Mouse (Mus musculus): Measurements from ENCODE around the gene Chd1.
"Not testable (repeated sequence)": the region's sequence is repeated elsewhere in the genome, so short reads cannot be mapped to it uniquely, and the experiment has no call there.

Chd1 gene

DNA sequence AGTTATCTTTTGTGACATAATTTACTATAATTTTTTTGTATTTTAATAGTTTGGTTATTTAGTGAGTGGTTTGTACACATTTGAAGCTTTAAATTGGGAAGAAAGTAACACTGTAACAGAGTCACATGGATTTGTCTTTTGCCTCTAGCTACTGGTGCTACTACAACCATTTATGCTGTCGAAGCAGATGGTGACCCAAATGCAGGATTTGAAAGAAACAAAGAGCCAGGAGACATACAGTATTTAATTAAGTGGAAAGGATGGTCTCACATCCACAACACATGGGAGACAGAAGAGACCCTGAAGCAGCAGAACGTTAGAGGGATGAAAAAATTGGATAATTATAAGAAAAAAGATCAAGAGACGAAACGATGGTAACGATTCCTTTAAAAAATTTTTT is 26.9 kb downstream of the Chd1 start:
- DNase-seq (ENCODE audit: low read depth, low spot score) = no peak

DNA sequence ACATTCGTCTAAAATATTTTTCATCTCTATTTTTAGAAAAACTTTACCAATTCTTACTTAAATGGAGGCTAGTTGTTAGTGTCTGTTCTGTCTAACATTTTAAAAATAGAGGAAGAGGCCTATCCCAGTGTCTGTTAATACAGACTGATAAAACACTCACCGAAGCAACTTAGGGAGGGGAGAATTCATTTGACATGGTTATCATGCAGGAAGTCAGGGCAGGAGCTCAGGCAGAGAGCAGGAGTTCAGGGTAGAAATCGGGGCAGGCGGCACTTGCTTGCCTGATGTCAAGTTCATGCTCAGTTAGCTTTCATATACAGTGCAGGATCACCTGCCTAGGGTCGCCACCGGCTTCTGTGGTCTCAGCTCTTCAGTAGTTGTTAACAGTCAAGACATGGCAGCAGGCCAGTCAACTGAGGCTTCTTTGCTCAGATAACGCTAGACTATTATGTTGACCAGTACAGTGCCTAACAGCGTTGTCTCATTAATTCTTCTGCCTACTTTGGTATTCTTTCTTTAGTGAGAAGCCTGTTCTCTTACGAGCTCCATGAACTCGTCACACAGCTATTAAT is 32.7 kb downstream of the Chd1 start:
- no peak for DNase-seq (ENCODE audit: low read depth, low spot score)

DNA sequence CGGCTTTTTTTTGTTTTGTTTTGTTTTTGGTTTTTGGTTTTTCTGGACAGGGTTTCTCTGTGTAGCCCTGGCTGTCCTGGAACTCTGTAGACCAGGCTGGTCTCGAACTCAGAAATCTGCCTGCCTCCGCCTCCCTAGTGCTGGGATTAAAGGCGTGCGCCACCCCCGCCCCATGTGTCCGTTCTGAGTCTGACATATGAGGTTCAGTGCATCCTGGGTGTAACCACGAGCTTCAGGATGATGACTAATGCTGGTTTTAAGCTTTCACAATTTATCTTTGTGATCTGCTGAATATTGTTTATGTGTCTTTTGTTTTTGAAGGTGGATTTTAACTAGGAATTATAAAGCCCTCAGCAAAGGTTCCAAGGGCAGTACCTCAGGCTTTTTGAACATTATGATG is 37.1 kb downstream of the Chd1 start:
- DNase-seq (ENCODE audit: low read depth, low spot score) = no peak

DNA sequence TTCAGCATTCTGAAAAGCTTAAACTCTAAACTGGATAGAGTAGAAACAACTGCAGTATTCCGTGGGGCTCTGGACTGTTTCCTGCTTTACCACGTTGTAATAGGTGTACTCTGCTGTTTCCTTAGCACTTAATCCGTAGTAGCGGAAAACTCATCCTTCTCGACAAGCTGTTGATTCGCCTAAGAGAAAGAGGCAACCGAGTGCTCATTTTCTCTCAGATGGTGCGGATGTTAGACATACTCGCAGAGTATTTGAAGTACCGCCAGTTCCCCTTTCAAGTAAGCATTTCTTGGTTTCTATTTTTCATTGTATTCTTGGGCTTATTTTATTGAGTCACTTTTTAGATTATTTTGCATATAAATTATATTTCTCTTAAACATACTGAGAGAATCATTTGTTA is 38.2 kb downstream of the Chd1 start:
- DNase-seq (ENCODE audit: low read depth, low spot score) = no peak

DNA sequence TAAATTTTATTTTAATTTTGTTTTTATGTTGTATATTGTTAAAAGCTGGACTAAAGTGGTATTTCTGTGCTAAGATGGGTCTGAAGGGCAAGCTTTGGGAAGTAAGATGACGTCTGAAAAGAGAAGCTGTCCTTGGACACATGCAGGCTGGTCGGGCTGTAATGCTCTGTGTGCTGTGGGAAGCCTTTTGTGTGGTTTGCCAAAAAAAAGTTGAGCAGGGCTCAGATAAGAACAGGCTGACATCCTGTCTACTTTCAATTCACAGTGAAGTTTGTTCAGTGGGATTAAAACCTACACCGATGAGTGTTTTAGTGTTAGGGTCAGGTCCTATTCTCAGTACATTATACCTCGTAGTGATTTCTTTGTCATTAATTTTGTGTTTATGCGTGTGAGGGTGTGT is 38.6 kb downstream of the Chd1 start:
- DNase-seq (ENCODE audit: low read depth, low spot score) = no peak

DNA sequence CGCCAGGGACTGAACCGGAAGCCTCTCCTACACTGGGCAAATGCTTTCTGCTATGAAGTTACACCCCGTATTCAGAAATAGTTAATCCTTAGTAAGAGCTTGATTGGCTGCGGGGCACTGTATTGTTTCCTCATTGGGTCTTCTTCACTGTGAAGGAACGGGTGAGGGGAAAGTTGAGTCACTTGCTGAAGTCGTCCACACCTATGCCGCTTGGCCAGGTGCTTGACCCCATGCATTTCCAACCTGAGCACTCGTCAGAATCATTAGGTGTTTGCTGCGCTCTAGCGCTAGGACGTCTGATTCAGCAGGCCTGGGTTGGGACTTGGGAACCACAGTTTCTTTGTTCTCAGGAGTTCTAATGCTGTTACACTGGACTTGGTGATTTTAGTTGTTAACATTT is 41.9 kb downstream of the Chd1 start:
- peak; percentile 73 for DNase-seq (ENCODE audit: low read depth, low spot score)

DNA sequence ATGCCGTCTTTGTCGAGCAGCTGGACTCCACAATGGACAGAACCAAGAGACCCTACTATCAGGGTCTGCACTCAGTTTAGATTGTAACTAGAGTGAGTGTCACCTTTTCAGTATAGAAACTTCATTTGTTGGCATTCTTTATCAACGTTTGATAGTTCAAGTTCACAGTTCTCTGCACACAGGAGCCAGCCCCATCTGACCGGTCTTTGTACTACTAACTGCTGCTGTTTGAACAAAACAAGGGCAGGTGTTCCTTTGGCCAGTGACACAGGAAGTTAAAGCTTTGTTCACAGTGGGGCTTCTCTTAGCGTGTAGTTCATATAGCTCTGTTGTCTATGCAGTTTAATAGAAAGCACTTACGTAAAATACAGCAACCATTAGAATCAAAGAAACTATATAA is 43.3 kb downstream of the Chd1 start:
- DNase-seq (ENCODE audit: low read depth, low spot score) = peak; percentile 69

DNA sequence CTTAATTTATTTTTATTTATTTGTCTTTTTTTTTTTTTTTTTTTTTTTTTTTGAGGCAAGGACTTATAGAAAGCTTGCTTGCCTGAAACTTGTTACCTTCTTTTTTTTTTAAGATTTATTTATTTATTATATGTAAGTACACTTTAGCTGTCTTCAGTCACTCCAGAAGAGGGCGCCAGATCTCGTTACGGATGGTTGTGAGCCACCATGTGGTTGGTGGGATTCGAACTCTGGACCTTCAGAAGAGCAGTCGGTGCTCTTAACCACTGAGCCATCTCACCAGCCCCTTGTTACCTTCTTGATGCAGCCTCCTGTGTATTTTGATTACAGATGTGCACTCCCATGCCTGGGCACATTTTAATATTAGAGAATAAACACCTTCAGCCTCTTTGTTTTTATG is 46.5 kb downstream of the Chd1 start:
- DNase-seq (ENCODE audit: low read depth, low spot score) = not testable (repeated sequence)

DNA sequence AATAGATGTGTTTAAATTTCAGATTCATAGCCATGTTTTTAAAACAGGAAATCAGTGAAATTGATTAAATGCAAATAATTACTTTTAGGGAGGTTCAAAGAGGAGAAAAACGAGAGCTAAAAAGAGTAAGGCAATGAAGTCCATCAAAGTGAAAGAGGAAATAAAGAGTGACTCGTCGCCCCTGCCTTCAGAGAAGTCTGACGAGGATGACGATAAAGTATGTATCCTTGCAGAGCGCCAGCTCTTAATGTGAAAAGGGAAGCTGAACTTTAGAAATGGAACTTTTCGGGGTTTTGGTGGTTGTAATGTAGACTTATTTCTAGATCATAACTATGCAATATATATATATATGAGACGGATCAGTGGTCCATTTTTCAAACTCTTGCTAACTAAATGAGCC is 56.4 kb downstream of the Chd1 start:
- no peak for DNase-seq (ENCODE audit: low read depth, low spot score)

DNA sequence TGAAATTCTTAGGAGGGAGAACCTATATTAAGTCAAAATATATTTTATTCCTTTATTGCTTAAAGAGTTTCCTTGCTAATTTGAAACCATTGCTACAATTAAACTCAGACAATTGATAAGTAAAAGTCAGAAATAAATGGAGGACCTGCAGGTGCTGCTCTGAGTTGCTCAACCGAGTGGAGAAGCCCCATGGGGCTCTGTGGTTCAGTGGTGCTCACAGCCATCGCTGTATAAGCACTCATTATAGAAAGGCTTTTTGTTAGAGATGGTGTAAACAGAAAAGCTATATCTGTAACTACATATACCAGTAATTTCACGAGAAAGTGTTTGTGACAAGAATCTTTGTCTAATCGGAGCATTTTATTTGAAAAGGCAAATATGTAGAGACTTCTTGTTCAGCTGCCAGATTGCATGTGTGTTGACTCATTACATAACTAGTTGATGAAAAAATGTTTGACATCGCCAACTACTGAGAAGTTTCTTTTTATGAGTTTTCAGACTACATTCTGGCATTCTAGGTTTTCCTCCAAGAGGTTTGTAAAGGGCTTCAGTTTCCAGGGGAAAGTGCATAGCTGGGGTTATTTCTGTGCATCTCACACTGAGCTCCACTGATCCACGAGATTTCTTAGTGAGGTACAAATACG is 64.4 kb downstream of the Chd1 start:
- no peak for DNase-seq (ENCODE audit: low read depth, low spot score)

DNA sequence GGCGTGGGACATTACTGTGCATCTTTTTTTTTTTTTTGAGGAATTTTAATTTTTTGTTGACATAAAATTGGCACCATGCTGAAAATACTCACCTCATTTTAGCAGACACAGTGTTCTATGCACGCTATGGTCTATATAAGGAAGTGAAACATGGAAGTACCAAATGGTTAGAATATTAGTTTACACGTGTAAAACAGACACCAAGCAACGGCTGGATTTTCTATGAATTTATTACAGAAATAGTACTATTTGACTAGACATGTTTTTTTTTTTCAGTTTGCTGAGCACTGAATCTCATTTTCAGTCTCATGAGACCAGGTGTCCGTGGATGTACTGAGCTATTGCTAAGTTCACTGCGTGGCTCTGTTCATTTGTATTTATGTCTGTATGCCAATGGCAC is 69.2 kb downstream of the Chd1 start:
- no peak for DNase-seq (ENCODE audit: low read depth, low spot score)

DNA sequence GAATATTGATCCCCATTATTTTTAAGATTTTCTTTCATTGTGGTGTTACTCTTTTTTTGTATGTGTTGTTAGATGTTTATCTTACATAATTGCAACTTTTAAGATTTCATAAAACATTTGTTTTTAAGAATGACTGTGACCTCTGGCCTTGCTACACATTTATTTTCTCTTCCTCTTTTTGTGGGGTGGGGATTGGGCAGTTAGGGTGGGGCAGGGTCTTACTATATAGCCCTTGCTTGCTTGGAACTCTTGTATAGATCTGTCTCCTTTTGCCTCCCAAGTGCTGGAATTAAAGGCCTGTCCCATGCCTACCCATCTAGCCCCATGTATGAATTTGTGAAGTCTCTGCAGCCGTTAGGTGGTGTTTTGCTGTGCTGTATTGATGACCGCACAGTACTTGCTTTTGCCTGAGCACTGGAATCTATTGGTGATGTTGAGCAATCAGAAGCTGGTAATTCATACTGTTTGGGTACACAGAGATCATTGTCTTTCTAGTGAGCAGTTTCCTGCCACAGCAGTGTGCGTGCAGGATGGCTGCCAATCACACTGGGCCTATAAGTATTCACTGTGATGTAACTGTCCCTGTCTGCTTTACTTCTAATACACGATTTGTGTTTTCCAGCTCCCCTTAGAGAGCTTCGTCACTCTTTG is 69.9 kb downstream of the Chd1 start:
- DNase-seq (ENCODE audit: low read depth, low spot score) = no peak

DNA sequence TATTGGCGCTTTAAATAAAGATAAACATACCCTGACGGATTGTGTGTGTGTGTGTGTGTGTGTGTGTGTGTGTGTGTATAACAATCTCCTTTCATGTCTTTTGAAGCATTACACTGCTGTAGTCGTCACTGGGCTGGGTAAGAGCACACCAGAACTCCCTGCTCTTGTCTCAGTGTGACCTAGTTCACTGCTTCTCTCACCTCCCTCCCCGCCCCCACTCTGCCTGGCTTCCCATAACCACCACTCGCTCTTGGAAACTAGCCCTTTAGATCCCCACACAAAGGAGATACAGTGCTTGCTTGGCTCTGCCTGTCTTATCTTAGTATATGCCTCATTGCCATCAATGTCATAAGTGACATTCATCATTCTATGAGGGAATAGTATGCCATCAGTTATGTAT is 71.6 kb downstream of the Chd1 start:
- no peak for DNase-seq (ENCODE audit: low read depth, low spot score)

DNA sequence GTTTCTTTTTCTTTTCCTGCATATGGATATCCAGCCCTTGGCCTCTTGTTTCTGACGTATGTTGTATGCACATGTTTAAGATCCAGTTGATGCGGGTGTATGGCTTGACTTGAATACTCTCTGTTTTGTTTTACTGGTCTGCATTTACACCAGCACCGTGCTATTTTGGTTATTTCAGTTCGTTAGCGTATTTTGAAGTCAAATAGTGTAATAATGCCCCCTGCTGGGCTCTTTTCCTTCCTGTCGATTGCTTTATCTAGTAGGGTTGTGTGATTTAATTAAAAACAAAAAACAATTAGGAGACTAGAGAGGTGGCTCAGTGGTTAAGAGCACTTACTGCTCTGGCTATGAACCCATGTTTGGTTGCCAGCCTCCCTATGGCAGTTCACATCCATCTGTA is 73.2 kb downstream of the Chd1 start:
- peak; percentile 19 for DNase-seq (ENCODE audit: low read depth, low spot score)

DNA sequence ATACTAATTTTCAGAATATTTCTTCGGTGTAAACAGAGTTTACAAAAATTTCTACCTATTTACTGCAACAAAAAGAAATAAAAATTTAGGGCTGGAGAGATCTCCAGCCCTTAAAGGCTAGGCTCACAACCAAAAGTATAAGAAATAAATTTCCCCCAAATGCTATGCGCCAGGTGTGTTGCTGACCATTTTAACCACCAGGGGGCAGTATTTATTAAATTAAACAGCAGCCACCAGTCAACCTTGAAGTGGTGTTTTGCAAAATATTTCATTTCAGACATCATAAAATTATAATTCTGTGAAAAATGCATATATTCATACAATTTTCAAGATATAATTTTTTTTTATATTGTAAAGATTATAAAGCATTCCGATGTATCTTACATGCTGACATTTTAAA is 82.3 kb downstream of the Chd1 start:
- peak; percentile 41 for DNase-seq (ENCODE audit: low read depth, low spot score)

DNA sequence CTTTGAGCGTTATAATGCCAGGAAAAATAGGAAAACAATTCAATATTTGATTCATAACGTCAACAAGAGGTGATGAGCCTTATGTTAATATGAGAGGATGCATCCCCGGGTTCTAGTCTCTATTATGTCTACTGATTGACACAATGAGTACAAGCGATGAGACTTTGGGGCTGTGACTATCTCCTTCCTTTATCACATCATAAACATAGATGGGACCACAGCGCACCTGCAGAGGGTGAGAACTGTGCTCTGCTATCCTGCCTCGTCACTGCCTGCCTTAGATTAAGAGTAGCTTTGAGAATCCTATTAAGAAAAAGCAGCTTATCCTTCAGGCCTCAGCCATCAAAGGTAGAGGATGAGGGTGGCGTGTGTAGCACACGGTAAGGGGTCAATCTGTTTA is 85.9 kb downstream of the Chd1 start:
- DNase-seq (ENCODE audit: low read depth, low spot score) = no peak

DNA sequence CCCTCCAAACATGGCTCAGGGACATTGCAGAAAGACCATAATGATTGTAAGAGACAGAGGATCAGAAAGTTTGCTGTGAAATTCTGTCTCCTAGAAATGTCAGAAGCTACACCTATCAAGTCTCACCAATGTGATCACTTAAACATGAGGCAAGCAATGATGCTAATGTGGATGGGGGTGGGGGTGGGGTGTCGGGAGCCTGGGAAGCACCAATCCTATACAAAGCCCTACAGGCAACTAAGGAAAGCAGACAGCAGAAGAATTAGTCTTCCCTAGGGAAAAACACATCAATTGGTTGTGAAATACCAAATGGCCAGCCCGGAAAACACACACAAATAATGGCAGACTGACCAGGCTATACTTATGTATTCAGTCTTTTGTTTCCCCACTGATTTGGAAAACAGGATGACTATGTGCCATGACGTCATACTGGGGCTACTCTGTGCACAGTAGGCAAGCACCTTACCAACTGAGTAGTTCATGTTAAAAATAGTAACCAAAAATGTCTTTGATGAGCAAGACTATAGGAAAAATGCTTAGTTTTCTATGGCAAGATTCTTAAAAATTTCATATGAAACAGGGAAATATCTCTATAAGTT is 94.5 kb downstream of the Chd1 start:
- DNase-seq (ENCODE audit: low read depth, low spot score) = no peak

DNA sequence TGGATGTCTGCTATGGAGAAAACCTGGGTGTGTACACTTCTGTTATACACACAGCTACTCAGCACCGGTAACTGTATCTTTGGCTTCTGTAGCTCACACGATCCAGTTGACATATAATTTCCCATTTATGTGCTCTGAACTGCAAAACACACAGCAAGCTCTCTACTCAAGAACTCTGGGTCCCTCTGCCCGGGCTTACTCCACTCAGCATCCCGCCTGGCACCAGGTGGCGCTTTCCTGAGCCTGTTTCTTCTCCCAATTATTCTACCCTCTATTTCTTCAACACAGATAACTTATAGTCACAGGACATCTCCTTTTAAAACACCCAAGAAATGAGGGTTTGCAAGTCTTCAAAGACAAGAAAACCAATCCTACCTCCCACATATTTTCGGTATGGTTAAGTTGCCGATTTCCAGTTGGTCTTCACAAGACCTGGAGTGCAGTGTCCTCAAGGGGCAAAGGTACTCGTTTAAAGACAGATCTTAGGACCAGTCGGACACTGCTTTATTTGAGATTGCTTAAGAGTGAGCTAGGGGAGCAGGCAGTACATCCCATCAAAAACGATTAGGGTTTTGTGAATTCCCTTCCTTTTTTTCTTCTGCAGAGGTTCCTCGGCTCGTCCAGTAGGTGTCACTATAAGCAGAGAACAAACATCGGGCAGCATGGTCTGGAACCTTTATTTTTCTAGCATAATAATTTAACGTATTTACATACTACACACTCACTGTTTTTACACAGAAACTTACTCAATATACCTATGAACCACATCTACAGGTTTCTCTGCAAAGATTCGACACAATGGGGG is 99.4 kb downstream of the Chd1 start:
- peak; percentile 45 for DNase-seq (ENCODE audit: low read depth, low spot score)

DNA sequence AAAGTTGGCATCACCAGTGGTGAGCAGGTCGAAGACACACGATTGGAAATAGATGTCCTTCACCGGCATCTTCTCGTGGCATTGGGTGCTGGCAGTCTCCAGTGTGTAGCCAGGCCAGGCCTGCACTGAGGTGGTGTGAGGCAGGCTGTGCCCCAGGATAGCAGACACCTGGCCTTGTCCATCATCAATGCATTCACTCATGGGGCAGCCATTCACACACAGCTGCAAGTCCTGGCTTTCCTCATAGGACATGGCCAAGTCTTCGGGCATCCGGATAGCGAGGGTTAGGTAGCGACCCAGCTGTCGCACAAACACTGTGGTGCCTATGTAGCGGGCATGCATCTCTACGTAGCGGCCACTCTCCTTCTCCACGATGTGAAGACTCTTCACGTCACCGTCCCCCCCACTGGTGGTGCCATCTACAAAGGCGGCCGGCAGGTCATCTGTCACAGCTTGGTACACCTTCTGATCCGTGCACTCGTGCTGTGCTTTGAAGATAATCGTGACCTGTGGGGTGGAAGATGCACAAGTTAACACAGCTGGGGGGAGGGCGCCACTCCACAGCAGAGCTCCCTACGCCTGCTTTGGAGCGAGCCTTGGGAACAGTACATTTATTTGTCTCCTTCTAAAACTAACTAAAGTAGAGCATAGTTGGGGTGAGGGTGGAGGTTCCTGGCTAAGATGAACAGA is 102.7 kb downstream of the Chd1 start:
- DNase-seq (ENCODE audit: low read depth, low spot score) = no peak

DNA sequence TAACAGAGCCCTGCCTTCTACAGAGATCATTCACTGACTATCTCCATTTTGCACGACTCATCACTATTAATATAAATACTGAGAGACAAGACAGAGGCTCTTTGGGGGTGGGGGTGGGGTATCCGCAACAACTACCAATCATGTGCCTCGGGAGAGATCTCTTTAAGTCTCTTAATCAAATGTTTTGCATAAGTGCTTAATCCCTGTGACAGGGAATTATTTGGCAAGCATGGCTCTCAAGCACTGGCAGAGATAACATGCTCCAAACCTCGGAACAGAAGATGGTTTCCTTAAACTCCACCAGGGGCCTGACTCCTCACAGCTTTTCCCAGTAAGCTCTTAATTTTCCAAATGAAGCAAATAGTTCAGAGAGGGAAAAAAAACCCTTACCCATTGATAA is 103.2 kb downstream of the Chd1 start:
- DNase-seq (ENCODE audit: low read depth, low spot score) = no peak

DNA sequence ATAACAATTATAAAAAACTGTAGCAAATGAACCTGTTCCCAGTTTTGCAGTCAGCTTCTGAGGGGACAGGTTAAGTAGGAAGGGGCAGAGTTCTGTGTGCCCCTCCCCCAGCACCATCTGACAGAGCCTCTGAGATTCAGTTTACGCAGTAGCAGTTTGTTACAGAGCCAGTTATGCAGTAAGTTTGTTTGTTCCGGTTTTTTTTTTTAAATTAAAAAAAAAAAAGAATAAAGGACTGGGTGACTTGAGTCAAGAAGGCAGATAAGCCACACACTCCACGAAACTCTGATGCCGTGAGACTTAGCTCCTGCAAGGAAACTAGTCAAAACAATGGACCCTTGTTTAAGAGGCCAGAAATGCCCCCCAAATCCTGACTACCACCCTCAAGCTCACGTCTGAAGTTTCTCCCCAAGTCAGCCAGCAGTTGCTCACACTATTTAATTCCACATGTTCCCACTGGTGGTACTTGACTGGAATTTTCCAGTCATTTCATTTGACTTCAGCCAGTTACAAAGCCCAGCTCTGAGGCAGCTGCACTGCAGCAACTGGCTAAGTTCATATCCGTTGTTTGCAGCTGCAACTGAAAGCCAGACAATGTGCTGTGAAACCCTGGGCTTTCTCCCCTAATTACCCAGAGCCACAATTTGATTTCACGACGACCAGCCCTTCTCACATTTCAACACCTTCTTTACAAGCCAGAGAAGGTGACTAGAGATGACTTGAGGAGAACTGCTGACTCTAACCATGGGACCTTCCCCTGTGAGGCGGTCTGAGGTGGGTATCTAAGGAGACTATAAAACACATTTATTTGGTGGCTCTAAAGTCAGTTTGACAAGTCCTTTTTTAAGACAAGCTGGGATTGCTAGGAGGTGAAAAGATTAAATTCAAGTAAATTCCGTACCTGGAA is 104.0 kb downstream of the Chd1 start:
- peak; percentile 13 for DNase-seq (ENCODE audit: low read depth, low spot score)

Data from ZHBTc4 (cell line).